Mouse (Mus musculus): Measurements from ENCODE around the gene Ntrk2. TPM values are rescaled to one million over a fixed set of nuclear protein-coding genes. Genes with fewer than 3 reads are reported as not detected.

Ntrk2 gene
- total and polyA plus RNA-seq, 3 experiments: under 0.01 TPM; not detected in 2

DNA sequence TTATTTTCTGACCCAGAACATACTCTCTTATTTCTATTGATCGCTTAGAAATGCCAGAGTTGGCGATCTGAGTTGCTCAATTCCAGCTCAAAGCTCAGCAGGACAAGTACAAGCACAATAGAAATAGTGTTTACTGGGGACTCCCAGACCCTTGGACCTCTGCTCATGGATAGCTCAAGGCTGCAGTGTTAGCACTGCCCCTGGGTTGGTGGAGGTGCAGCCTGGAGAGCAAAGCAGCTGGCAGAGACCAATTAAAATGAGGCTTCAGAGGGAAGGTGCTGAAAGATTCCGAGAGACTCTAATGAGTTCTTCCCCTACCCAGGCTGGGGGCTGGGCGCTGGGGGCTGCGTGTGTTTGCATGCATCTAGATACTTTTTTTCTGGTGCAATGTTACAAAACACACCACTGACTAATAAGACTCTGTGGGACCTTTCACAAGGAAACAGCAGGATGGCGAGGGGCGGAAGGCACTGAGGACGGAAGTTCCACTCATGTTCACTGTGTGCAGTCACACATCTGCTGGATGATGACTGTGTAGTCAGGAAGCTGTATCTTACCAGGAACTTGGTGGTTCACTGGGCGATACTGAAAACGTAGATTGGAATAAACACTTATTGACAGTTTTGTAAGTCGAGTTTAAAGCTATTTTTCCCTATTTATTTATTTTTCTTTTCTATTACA is 193.1 kb downstream of the Ntrk2 start:
- DNase-seq (ENCODE audit: low read depth, low spot score): no peak

DNA sequence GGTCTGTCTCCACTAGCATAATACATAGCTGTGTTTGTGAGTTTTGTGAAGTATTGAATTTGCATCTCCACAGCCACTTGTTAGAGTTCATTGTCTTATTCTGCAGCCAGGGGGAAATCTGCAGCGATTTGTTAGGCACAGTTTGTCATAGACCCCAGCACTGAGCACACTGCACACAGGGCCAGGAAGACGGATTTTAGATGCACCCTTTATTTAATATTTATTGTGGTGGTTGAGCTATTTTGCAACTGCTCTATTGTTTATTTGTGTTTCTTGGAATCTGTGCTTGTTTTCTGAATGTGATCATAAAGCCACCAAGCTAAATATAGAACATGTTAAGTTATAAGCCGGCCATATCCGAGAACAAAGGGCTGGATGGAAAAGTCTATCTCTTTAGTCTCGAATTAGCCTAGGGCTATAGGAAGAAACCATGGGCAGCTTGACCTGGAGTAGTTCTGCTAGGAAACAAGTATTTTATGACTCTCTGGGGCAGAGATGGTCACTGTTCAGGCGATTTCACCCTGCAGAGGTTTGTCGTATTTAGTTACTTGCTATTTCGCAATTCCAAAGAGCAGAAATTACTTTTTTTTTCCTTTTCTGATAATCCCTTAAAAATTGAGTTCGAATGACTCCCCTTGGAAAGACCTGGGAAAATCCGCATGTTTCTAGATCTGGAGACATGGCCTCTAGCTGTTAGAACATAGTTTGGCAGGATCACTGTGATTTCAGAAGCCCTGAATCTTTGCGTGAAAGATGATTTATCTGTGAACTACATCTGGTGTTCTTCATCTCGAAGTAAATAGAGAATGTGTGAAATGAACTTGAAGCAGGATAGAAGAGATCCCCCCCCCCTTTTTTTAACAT is 196.8 kb downstream of the Ntrk2 start:
- H3K27ac ChIP-seq (ENCODE audit: control insufficient read depth, low read depth, low read length): no peak overlapping the region
- no peaks in the 10 kb centered on the region for H3K4me1 ChIP-seq (ENCODE audit: control insufficient read depth in 1 of 2, insufficient read depth in 2 of 2, low read length in 2 of 2)
- H3K9me3 ChIP-seq (replicated peaks; ENCODE audit: insufficient read depth, low read length): no peaks in the 10 kb centered on the region
- no peaks in the 10 kb centered on the region for H3K27me3 ChIP-seq (ENCODE audit: control insufficient read depth in 1 of 2, insufficient read depth in 2 of 2, low read length in 2 of 2)
- no peak for TF ChIP-seq NRF1 (IDR thresholded peaks at IDR 0.05; ENCODE audit: insufficient read depth, low read depth, low read length, poor library complexity, severe bottlenecking)
- no peak for TF ChIP-seq JUND (IDR thresholded peaks at IDR 0.05; ENCODE audit: low read depth, low read length)
- no peak for TF ChIP-seq E2F4 (IDR thresholded peaks at IDR 0.05; ENCODE audit: borderline replicate concordance, low read depth, low read length)
- TF ChIP-seq GATA1 (IDR thresholded peaks at IDR 0.05; ENCODE audit: low read depth, low read length): no peak
- no peak for TF ChIP-seq ETS1 (IDR thresholded peaks at IDR 0.05; ENCODE audit: low read depth, low read length)
- TF ChIP-seq USF2 (IDR thresholded peaks at IDR 0.05; ENCODE audit: borderline replicate concordance in 1 of 2, insufficient read depth in 1 of 2, low read depth in 1 of 2, low read length in 2 of 2): no peak
- TF ChIP-seq POLR2AphosphoS2 (IDR thresholded peaks at IDR 0.05; ENCODE audit: low read length): no peak
- TF ChIP-seq MAX (IDR thresholded peaks at IDR 0.05; ENCODE audit: low read length): no peak
- no peak for TF ChIP-seq TCF12 (IDR thresholded peaks at IDR 0.05; ENCODE audit: low read depth, low read length)
- no peak for TF ChIP-seq RAD21 (IDR thresholded peaks at IDR 0.05; ENCODE audit: low read depth, low read length)
- TF ChIP-seq MYC (IDR thresholded peaks at IDR 0.05; ENCODE audit: low read depth, low read length): no peak
- TF ChIP-seq MEF2A (IDR thresholded peaks at IDR 0.05; ENCODE audit: extremely low read depth, insufficient replicate concordance, low read depth, low read length, poor library complexity, severe bottlenecking): no peak
- no peak for DNase-seq (ENCODE audit: low read depth, low spot score)
- H3K36me3 ChIP-seq (ENCODE audit: control insufficient read depth in 1 of 2, insufficient read depth in 2 of 2, low read length in 2 of 2): no peaks in the 10 kb centered on the region
- H3K4me3 ChIP-seq (ENCODE audit: control insufficient read depth in 1 of 2, insufficient read depth in 1 of 2, low read depth in 2 of 2, low read length in 2 of 2): no peak overlapping the region
- no peak overlapping the region for H3K9ac ChIP-seq (ENCODE audit: control insufficient read depth, low read depth, low read length, poor library complexity, severe bottlenecking)
- no peaks in the 10 kb centered on the region for H3K79me2 ChIP-seq (ENCODE audit: control insufficient read depth, insufficient read depth, low read length, poor library complexity)

More for the DNA sequence above, 193.1 kb downstream of the Ntrk2 start:
- H3K27ac ChIP-seq (ENCODE audit: control insufficient read depth, low read depth, low read length): no peak overlapping the region
- H3K9me3 ChIP-seq (replicated peaks; ENCODE audit: insufficient read depth, low read length): no peaks in the 10 kb centered on the region
- no peaks in the 10 kb centered on the region for H3K79me2 ChIP-seq (ENCODE audit: control insufficient read depth, insufficient read depth, low read length, poor library complexity)
- TF ChIP-seq RAD21 (IDR thresholded peaks at IDR 0.05; ENCODE audit: low read depth, low read length) (no peak), POLR2AphosphoS2 (IDR thresholded peaks at IDR 0.05; ENCODE audit: low read length) (no peak), CTCF (IDR thresholded peaks at IDR 0.05 in 2 of 3, conservative IDR thresholded peaks at IDR 0.05 in 1 of 3; ENCODE audit: control insufficient read depth in 1 of 3, insufficient read depth in 1 of 3, low read depth in 2 of 3, low read length in 3 of 3, poor library complexity in 1 of 3, severe bottlenecking in 1 of 3) (no peak), SIN3A (IDR thresholded peaks at IDR 0.05; ENCODE audit: low read length) (no peak)
- no peaks in the 10 kb centered on the region for H3K36me3 ChIP-seq (ENCODE audit: control insufficient read depth in 1 of 2, insufficient read depth in 2 of 2, low read length in 2 of 2)
- H3K27me3 ChIP-seq (ENCODE audit: control insufficient read depth in 1 of 2, insufficient read depth in 2 of 2, low read length in 2 of 2): no peaks in the 10 kb centered on the region
- H3K4me1 ChIP-seq (ENCODE audit: control insufficient read depth in 1 of 2, insufficient read depth in 2 of 2, low read length in 2 of 2): no peaks in the 10 kb centered on the region
- no peak overlapping the region for H3K4me3 ChIP-seq (ENCODE audit: control insufficient read depth in 1 of 2, insufficient read depth in 1 of 2, low read depth in 2 of 2, low read length in 2 of 2)
- no peak overlapping the region for H3K9ac ChIP-seq (ENCODE audit: control insufficient read depth, low read depth, low read length, poor library complexity, severe bottlenecking)
